Mouse (Mus musculus) heart, embryonic 11.5 days (tissue): ENCODE data around the gene Mnat1. TPM values are rescaled to one million over a fixed set of nuclear protein-coding genes. Genes with fewer than 3 reads are reported as not detected.
"Not testable (repeated sequence)": the region's sequence is repeated elsewhere in the genome, so short reads cannot be mapped to it uniquely, and the experiment has no call there.

Experiments
- ATAC-seq: fragments of 200-750 bp; cut with Nextera tagmentation; replicated peaks from 2 replicates; pipeline ENCODE4 v1.8.0; 2017; ENCODE audit warnings: moderate library complexity; ENCODE audit not compliant: insufficient number of reproducible peaks, low FRiP score, low TSS enrichment
- H3K27ac ChIP-seq: fragments of 300-500 bp; sonication (generic); 2 replicates; pipeline ENCODE4 v1.5.1; 2014; ENCODE audit warnings: mild to moderate bottlenecking, low read depth, low read length
- H3K27me3 ChIP-seq: fragments of 300-500 bp; sonication (generic); 2 replicates; pipeline ENCODE4 v1.6.1; 2014; ENCODE audit warnings: mild to moderate bottlenecking, low read length, mixed read lengths; ENCODE audit not compliant: control insufficient read depth, insufficient read depth
- H3K36me3 ChIP-seq: fragments of 300-500 bp; sonication (generic); 2 replicates; pipeline ENCODE4 v1.6.1; 2014; ENCODE audit warnings: mild to moderate bottlenecking, low read length, moderate library complexity, mixed read lengths; ENCODE audit not compliant: control insufficient read depth, insufficient read depth
- H3K4me1 ChIP-seq: fragments of 300-500 bp; sonication (generic); 2 replicates; pipeline ENCODE4 v1.6.1; 2014; ENCODE audit warnings: low read length; ENCODE audit not compliant: control insufficient read depth, insufficient read depth
- H3K4me2 ChIP-seq: fragments of 300-500 bp; sonication (generic); 2 replicates; pipeline ENCODE4 v1.6.1; 2014; ENCODE audit warnings: mild to moderate bottlenecking, moderate library complexity
- H3K4me3 ChIP-seq: fragments of 300-500 bp; sonication (generic); 2 replicates; pipeline ENCODE4 v1.5.1; 2014; ENCODE audit warnings: low read depth, low read length
- H3K9ac ChIP-seq: fragments of 300-500 bp; sonication (generic); 2 replicates; pipeline ENCODE4 v1.6.1; 2014; ENCODE audit warnings: mild to moderate bottlenecking, low read depth, low read length, moderate library complexity
- H3K9me3 ChIP-seq: fragments of 300-500 bp; sonication (generic); replicated peaks from 2 replicates; pipeline ENCODE4 v1.6.1; 2016; ENCODE audit warnings: low read length; ENCODE audit not compliant: control insufficient read depth
- WGBS: fragments of 180-500 bp; shearing (Covaris S2); extraction: QIAGEN DNeasy Blood & Tissue Kit; methylation state at CpG from one replicate; pipeline ENCODE4 v1.1.7; 2014; ENCODE audit not compliant: insufficient replicate concordance; 5-methylcytosine and 5-hydroxymethylcytosine counted together
- polyA plus RNA-seq: library from polyadenylated mRNA; unstranded; fragments of >200 nt; fragmentation: Nextera tagmentation; extraction: Ambion mirVana; gene quantifications from 2 replicates; pipeline ENCODE4 v1.2.1, GENCODE M21; 2014

Gene Mnat1
- polyA plus RNA-seq: 32.6 and 32.8 TPM in 2 replicates

GRCm38 (mm10) chr12:73123093-73124041 lies at the start of gene Mnat1:
Mnat1 (plus strand) TSS chr12:73123717.
- under 1% methylated on average over 23 of the region's 23 CpGs for WGBS
- Histone ChIP-seq H3K27ac (peak within 1 kb of the TSS; percentile 67; the same call in 1 of the 2 replicates), H3K4me3 (peak within 1 kb of the TSS; percentile 74), H3K9ac (peak within 1 kb of the TSS; percentile 84), H3K9me3 (no peaks in the 10 kb centered on the region), H3K4me1 (peaks cover 7% of the 10 kb centered on the region), H3K4me2 (peak within 1 kb of the TSS; percentile 71), H3K36me3 (no peaks in the 10 kb centered on the region), H3K27me3 (no peaks in the 10 kb centered on the region)
- peak; percentile 71; the same call in 1 of the 2 replicates for ATAC-seq

GRCm38 (mm10) chr12:73081828-73082227 lies 41.7 kb upstream of the Mnat1 start:
- not testable (repeated sequence) for H3K4me3 ChIP-seq, H3K9me3 ChIP-seq, H3K36me3 ChIP-seq, ATAC-seq, H3K4me2 ChIP-seq, H3K27ac ChIP-seq, H3K4me1 ChIP-seq, H3K27me3 ChIP-seq, H3K9ac ChIP-seq
- 89% methylated on average over 4 of the region's 4 CpGs for WGBS

- 77% methylated on average over 4 of the region's 4 CpGs for WGBS
- Histone ChIP-seq H3K27ac (no peak overlapping the region), H3K9ac (no peak overlapping the region), H3K9me3 (no peaks in the 10 kb centered on the region), H3K27me3 (no peaks in the 10 kb centered on the region), H3K36me3 (no peaks in the 10 kb centered on the region), H3K4me2 (no peak overlapping the region), H3K4me3 (no peak overlapping the region), H3K4me1 (no peaks in the 10 kb centered on the region)
- no peak for ATAC-seq
Measured at GRCm38 (mm10) chr12:73083773-73084172, 39.7 kb upstream of the Mnat1 start.

GRCm38 (mm10) chr12:73085739-73086630 lies 37.5 kb upstream of the Mnat1 start:
- no peaks in the 10 kb centered on the region for H3K4me1 ChIP-seq
- H3K36me3 ChIP-seq: no peaks in the 10 kb centered on the region
- 29% methylated on average over 11 of the region's 11 CpGs for WGBS
- H3K9me3 ChIP-seq: no peaks in the 10 kb centered on the region
- H3K4me2 ChIP-seq: no peak overlapping the region
- H3K27ac ChIP-seq: no peak overlapping the region
- no peak for ATAC-seq
- H3K27me3 ChIP-seq: no peaks in the 10 kb centered on the region
- no peak overlapping the region for H3K9ac ChIP-seq
- no peak overlapping the region for H3K4me3 ChIP-seq

GRCm38 (mm10) chr12:73087086-73087485 lies 36.4 kb upstream of the Mnat1 start:
- Histone ChIP-seq H3K9me3 (no peaks in the 10 kb centered on the region), H3K27me3 (no peaks in the 10 kb centered on the region), H3K4me2 (no peak overlapping the region), H3K4me3 (no peak overlapping the region), H3K27ac (no peak overlapping the region), H3K36me3 (no peaks in the 10 kb centered on the region), H3K4me1 (no peaks in the 10 kb centered on the region), H3K9ac (no peak overlapping the region)
- no peak for ATAC-seq
- WGBS: 86% methylated on average over 7 of the region's 7 CpGs

GRCm38 (mm10) chr12:73088500-73088899 lies 35.0 kb upstream of the Mnat1 start:
- ATAC-seq: no peak
- 73% methylated on average over 5 of the region's 5 CpGs for WGBS

GRCm38 (mm10) chr12:73088911-73089310 lies 34.6 kb upstream of the Mnat1 start:
- no peaks in the 10 kb centered on the region for H3K36me3 ChIP-seq
- peak; percentile 63; the same call in 1 of the 2 replicates for ATAC-seq
- no peak overlapping the region for H3K4me3 ChIP-seq
- no peaks in the 10 kb centered on the region for H3K4me1 ChIP-seq
- H3K9ac ChIP-seq: no peak overlapping the region
- H3K9me3 ChIP-seq: no peaks in the 10 kb centered on the region
- 68% methylated on average over 5 of the region's 5 CpGs for WGBS
- H3K27me3 ChIP-seq: no peaks in the 10 kb centered on the region
- H3K27ac ChIP-seq: peak overlapping the region; percentile 35; the same call in 1 of the 2 replicates
- no peak overlapping the region for H3K4me2 ChIP-seq

More at GRCm38 (mm10) chr12:73088500-73088899, 35.0 kb upstream of the Mnat1 start:
- no peaks in the 10 kb centered on the region for H3K9me3 ChIP-seq
- H3K9ac ChIP-seq: no peak overlapping the region
- no peak overlapping the region for H3K4me3 ChIP-seq
- H3K4me2 ChIP-seq: no peak overlapping the region
- peak overlapping the region; percentile 35; the same call in 1 of the 2 replicates for H3K27ac ChIP-seq
- no peaks in the 10 kb centered on the region for H3K4me1 ChIP-seq
- no peaks in the 10 kb centered on the region for H3K27me3 ChIP-seq
- H3K36me3 ChIP-seq: no peaks in the 10 kb centered on the region

GRCm38 (mm10) chr12:73090672-73091335 lies 32.7 kb upstream of the Mnat1 start:
- Histone ChIP-seq H3K27me3 (no peaks in the 10 kb centered on the region), H3K27ac (no peak overlapping the region), H3K4me1 (no peaks in the 10 kb centered on the region), H3K4me3 (no peak overlapping the region), H3K9ac (no peak overlapping the region), H3K9me3 (no peaks in the 10 kb centered on the region), H3K4me2 (no peak overlapping the region), H3K36me3 (no peaks in the 10 kb centered on the region)
- ATAC-seq: no peak
- 63% methylated on average over 7 of the region's 7 CpGs for WGBS
